Mouse (Mus musculus) CH12.LX (cell line): ENCODE measurements around the gene Arid5b. TPM values are rescaled to one million over a fixed set of nuclear protein-coding genes. Genes with fewer than 3 reads are reported as not detected.

Experiments used
- DNase-seq: peaks from one replicate; pipeline ENCODE4 v3.0.0-alpha.2; 2013; ENCODE audit errors: extremely low read depth
- H3K27ac ChIP-seq: 2 replicates; pipeline ENCODE4 v1.5.1; 2012; ENCODE audit warnings: low read depth, mild to moderate bottlenecking, control low read depth, moderate library complexity; ENCODE audit not compliant: insufficient read depth
- H3K27me3 ChIP-seq: replicated peaks from 2 replicates; pipeline ENCODE3; 2012; ENCODE audit warnings: inconsistent platforms
- H3K36me3 ChIP-seq, 2 experiments: replicated peaks in 1 of 2; 2 replicates each; pipeline versions ENCODE3 to v1.6.1; 2012; ENCODE audit warnings: inconsistent platforms in 1 of 2, low read length in 1 of 2, mild to moderate bottlenecking in 1 of 2, mixed read lengths in 1 of 2, moderate library complexity in 1 of 2; ENCODE audit not compliant: control insufficient read depth in 1 of 2, insufficient read depth in 1 of 2
- H3K4me1 ChIP-seq, 2 experiments: 2 replicates each; pipeline ENCODE4 v1.6.1; 2012; ENCODE audit warnings: inconsistent platforms in 1 of 2, moderate library complexity in 1 of 2; ENCODE audit not compliant: insufficient read depth in 2 of 2, control insufficient read depth in 1 of 2
- H3K4me2 ChIP-seq: 2 replicates; pipeline ENCODE4 v1.6.1; 2012; ENCODE audit warnings: low read depth, mild to moderate bottlenecking, control low read depth; ENCODE audit not compliant: poor library complexity, insufficient read depth, severe bottlenecking
- H3K4me3 ChIP-seq, 3 experiments: fragments of 150-350 bp in 1 of 3; sonication (generic) in 1 of 3; replicated peaks in 1 of 3; 2 replicates each; pipeline versions ENCODE3 to v1.5.1; 2011 to 2012; ENCODE audit warnings: low read depth in 2 of 3, low read length in 2 of 3, mild to moderate bottlenecking in 2 of 3, moderate library complexity in 2 of 3, control low read depth in 1 of 3, improper control_type of control experiment in 1 of 3, inconsistent platforms in 1 of 3, mixed read lengths in 1 of 3; ENCODE audit not compliant: poor library complexity in 1 of 3
- H3K79me2 ChIP-seq: replicated peaks from 2 replicates; pipeline ENCODE4 v1.6.1; 2012; ENCODE audit warnings: mild to moderate bottlenecking, moderate library complexity; ENCODE audit not compliant: control insufficient read depth, poor library complexity, insufficient read depth, severe bottlenecking; ENCODE audit errors: extremely low read depth
- H3K9ac ChIP-seq: 2 replicates; pipeline ENCODE4 v1.6.1; 2012; ENCODE audit warnings: low read depth, mild to moderate bottlenecking, control low read depth, moderate library complexity; ENCODE audit not compliant: insufficient read depth
- H3K9me3 ChIP-seq: replicated peaks from 2 replicates; pipeline ENCODE3; 2012; ENCODE audit warnings: low read length, inconsistent platforms, mixed read lengths
- BHLHE40 ChIP-seq: IDR thresholded peaks from 2 replicates; pipeline ENCODE4 v1.6.1; 2011; ENCODE audit warnings: mild to moderate bottlenecking, low read depth, low read length, improper control_type of control experiment
- CHD1 ChIP-seq: IDR thresholded peaks from 2 replicates; pipeline ENCODE4 v1.6.1; 2012; ENCODE audit warnings: low read depth, low read length, improper control_type of control experiment, inconsistent platforms
- CTCF ChIP-seq, 2 experiments: IDR thresholded peaks in 1 of 2; conservative IDR thresholded peaks in 1 of 2; 2 replicates each; pipeline ENCODE4 v1.5.1; 2011 to 2012; ENCODE audit warnings: low read depth in 2 of 2, low read length in 2 of 2, improper control_type of control experiment in 1 of 2, inconsistent platforms in 1 of 2, mild to moderate bottlenecking in 1 of 2, moderate library complexity in 1 of 2
- E2F4 ChIP-seq: IDR thresholded peaks from 2 replicates; pipeline ENCODE4 v1.6.1; 2011; ENCODE audit warnings: low read depth, low read length, improper control_type of control experiment; ENCODE audit not compliant: insufficient replicate concordance
- ELF1 ChIP-seq: IDR thresholded peaks from 2 replicates; pipeline ENCODE4 v1.6.1; 2014; ENCODE audit warnings: low read depth, mild to moderate bottlenecking, inconsistent platforms, low read length, improper control_type of control experiment
- ETS1 ChIP-seq: conservative IDR thresholded peaks from 2 replicates; pipeline ENCODE4 v1.6.1; 2012; ENCODE audit warnings: low read depth, mild to moderate bottlenecking, inconsistent platforms, low read length, improper control_type of control experiment, moderate library complexity
- JUN ChIP-seq: IDR thresholded peaks from 2 replicates; pipeline ENCODE4 v1.6.1; 2011; ENCODE audit warnings: low read depth, mild to moderate bottlenecking, low read length, improper control_type of control experiment, moderate library complexity; ENCODE audit not compliant: insufficient read depth
- KAT2A ChIP-seq: IDR thresholded peaks from 2 replicates; pipeline ENCODE4 v1.6.1; 2012; ENCODE audit warnings: low read length, improper control_type of control experiment, inconsistent platforms; ENCODE audit not compliant: insufficient replicate concordance
- MAX ChIP-seq: IDR thresholded peaks from 2 replicates; pipeline ENCODE4 v1.6.1; 2011; ENCODE audit warnings: low read length, improper control_type of control experiment
- MAZ ChIP-seq: IDR thresholded peaks from 2 replicates; pipeline ENCODE4 v1.6.1; 2012; ENCODE audit warnings: low read depth, mild to moderate bottlenecking, inconsistent platforms, low read length, improper control_type of control experiment, moderate library complexity
- MEF2A ChIP-seq: IDR thresholded peaks from 2 replicates; pipeline ENCODE4 v1.6.1; 2014; ENCODE audit warnings: low read depth, mild to moderate bottlenecking, inconsistent platforms, low read length, improper control_type of control experiment, borderline replicate concordance
- MXI1 ChIP-seq: IDR thresholded peaks from 2 replicates; pipeline ENCODE4 v1.6.1; 2011; ENCODE audit warnings: mild to moderate bottlenecking, low read depth, low read length, improper control_type of control experiment
- MYC ChIP-seq: IDR thresholded peaks from 2 replicates; pipeline ENCODE4 v1.6.1; 2011; ENCODE audit warnings: low read depth, mild to moderate bottlenecking, improper control_type of control experiment, low read length
- NELFE ChIP-seq: IDR thresholded peaks from 2 replicates; pipeline ENCODE4 v1.6.1; 2011; ENCODE audit warnings: low read depth, low read length, improper control_type of control experiment
- PAX5 ChIP-seq: IDR thresholded peaks from 2 replicates; pipeline ENCODE4 v1.6.1; 2012; ENCODE audit warnings: low read length, inconsistent platforms, mixed read lengths
- POLR2A ChIP-seq: IDR thresholded peaks from 2 replicates; pipeline ENCODE4 v1.6.1; 2011; ENCODE audit warnings: low read depth, mild to moderate bottlenecking, improper control_type of control experiment, low read length
- POLR2AphosphoS2 ChIP-seq: IDR thresholded peaks from 2 replicates; pipeline ENCODE4 v1.6.1; 2011; ENCODE audit warnings: low read depth, low read length, improper control_type of control experiment
- RCOR1 ChIP-seq: conservative IDR thresholded peaks from 2 replicates; pipeline ENCODE4 v1.6.1; 2012; ENCODE audit warnings: low read depth, mild to moderate bottlenecking, inconsistent platforms, low read length, improper control_type of control experiment
- TCF12 ChIP-seq: IDR thresholded peaks from 2 replicates; pipeline ENCODE4 v1.6.1; 2014; ENCODE audit warnings: low read depth, mild to moderate bottlenecking, inconsistent platforms, low read length, improper control_type of control experiment
- UBTF ChIP-seq: IDR thresholded peaks from 2 replicates; pipeline ENCODE4 v1.6.1; 2012; ENCODE audit warnings: low read depth, mild to moderate bottlenecking, inconsistent platforms, low read length, improper control_type of control experiment, moderate library complexity
- USF1 ChIP-seq: IDR thresholded peaks from 2 replicates; pipeline ENCODE4 v1.6.1; 2014; ENCODE audit warnings: low read depth, mild to moderate bottlenecking, inconsistent platforms, low read length, improper control_type of control experiment
- USF2 ChIP-seq: conservative IDR thresholded peaks from 2 replicates; pipeline ENCODE4 v1.6.1; 2011; ENCODE audit warnings: low read depth, low read length, improper control_type of control experiment
- ZKSCAN1 ChIP-seq: IDR thresholded peaks from 2 replicates; pipeline ENCODE4 v1.6.1; 2012; ENCODE audit warnings: low read depth, inconsistent platforms, low read length, improper control_type of control experiment, borderline replicate concordance
- ZMIZ1 ChIP-seq: IDR thresholded peaks from 2 replicates; pipeline ENCODE4 v1.6.1; 2012; ENCODE audit warnings: low read depth, mild to moderate bottlenecking, inconsistent platforms, low read length, improper control_type of control experiment
- ZNF384 ChIP-seq: IDR thresholded peaks from 2 replicates; pipeline ENCODE4 v1.6.1; 2012; ENCODE audit warnings: low read depth, low read length, improper control_type of control experiment, inconsistent platforms
- dilution Hi-C: fragments of 300-500 bp; cut with MboI; formaldehyde crosslinking; loops from 2 replicates; pipeline ENCODE4 v1.14.3; 2020; ENCODE audit warnings: low sequenced_read_pairs; ENCODE audit not compliant: extremely low pct_unique_long_range_greater_than_20kb, extremely low pct_ligation_motif_present
- in situ Hi-C: fragments of 300-500 bp; cut with MboI; formaldehyde crosslinking; loops from 3 replicates; pipeline ENCODE4 v1.14.3; 2019; ENCODE audit warnings: low sequenced_read_pairs, low pct_ligation_motif_present, low pct_unique_long_range_greater_than_20kb, mixed read lengths
- polyA plus RNA-seq: library from polyadenylated mRNA; unstranded; fragments of >175 nt; gene quantifications from 2 replicates; pipeline ENCODE4 v1.2.1, GENCODE M21; 2012; ENCODE audit warnings: low read depth; ENCODE audit not compliant: insufficient read length
- total RNA-seq, 2 experiments: library from RNA; depleted of rRNA; stranded (reverse); fragments of 300-350 nt in 1 of 2; fragments of >200 nt in 1 of 2; gene quantifications; 2 replicates each; pipeline ENCODE4 v1.2.3; 2012 to 2014

Arid5b gene
- total and polyA plus RNA-seq, 3 experiments, result 1.1 to 2.6 (median 1.8) TPM

GRCm38 (mm10) chr10:68154046-68154765 is 124.3 kb downstream of the Arid5b start:
- TF ChIP-seq KAT2A, result no peak
- TF ChIP-seq, all 38 proteins: peak for 0
- DNase-seq, result no peak
- Histone ChIP-seq H3K4me2 (no peak overlapping the region), H3K79me2 (no peaks in the 10 kb centered on the region), H3K36me3 (peaks cover 0 to 17% of the 10 kb centered on the region in 2 experiments), H3K4me1 (peaks cover 3 to 6% of the 10 kb centered on the region in 2 experiments; a peak in 2 of 4 replicates), H3K27me3 (no peaks in the 10 kb centered on the region), H3K9ac (no peak overlapping the region), H3K27ac (no peak overlapping the region), H3K4me3 (no peak overlapping the region), H3K9me3 (peaks cover 8% of the 10 kb centered on the region)
- in situ Hi-C loops, result no loop called here
- dilution Hi-C loops, result no loop called here

DNA sequence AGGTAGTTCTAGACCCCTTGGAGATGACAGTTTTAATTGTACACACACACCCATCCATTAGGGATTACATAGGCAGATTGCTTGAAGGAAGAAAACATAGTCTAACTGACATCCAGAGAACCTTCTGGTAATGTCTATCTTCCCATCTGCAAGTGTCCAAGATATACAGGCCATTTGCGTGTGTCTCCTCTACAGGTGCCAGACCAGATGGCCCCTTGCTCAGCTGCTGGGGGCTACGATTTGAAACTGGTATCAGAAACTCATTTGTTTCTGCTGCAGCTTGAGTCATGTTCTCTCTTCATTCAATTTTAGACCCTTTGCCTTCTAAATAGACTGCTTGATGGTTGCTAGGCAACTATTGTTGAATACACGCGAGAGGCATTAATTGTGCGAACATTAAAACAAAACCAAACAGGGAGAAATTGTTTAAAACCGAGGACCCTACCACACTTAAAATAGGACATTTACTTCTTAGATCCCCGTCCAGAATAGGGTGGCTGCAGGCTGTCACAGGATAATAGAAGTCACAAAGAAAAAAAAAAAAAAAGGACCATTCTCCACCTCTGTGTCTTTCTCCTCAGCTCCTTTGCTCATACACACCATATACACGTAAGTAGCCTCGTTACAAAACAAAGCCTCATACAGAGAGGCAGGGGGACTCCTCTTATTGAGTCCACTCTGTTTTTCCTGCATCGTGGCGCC is 125.0 kb downstream of the Arid5b start:
- in situ Hi-C loops, result no loop called here

DNA sequence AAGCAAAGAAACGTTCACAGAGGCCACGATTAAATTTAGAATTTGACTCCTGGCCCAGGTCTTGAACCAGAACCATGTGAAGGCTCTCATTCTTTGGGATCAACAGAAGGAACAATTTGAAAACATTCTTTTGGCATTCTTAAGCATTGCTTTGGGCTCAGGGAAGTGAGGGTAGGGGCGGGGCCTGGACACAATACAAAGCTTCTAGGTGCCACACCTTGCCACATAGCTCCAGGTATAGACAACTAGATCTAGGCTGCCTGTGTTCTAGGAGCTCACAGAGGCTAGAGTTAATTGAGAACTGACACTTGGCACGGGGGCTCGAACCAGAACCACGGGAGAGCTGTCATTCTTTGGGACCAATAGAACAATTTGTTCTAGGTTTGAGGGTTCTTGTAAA is 130.0 kb downstream of the Arid5b start:
- in situ Hi-C loops (loop anchor here (5.0 to 10.0 kb wide), 2 partner anchors 151 to 284 kb away; no protein-coding TSS in a partner anchor), dilution Hi-C loops (no loop called here)
- H3K27me3 ChIP-seq, result no peaks in the 10 kb centered on the region
- TF ChIP-seq RCOR1, result no peak
- no peak for TF ChIP-seq UBTF
- no peak for TF ChIP-seq MAZ
- TF ChIP-seq E2F4, result no peak
- TF ChIP-seq JUN, result no peak
- TF ChIP-seq ELF1, result no peak
- no peak for TF ChIP-seq POLR2A
- TF ChIP-seq ZKSCAN1, result no peak
- TF ChIP-seq PAX5, result no peak
- TF ChIP-seq CTCF (conservative IDR thresholded peaks at IDR 0.05 in 1 of 2, IDR thresholded peaks at IDR 0.05 in 1 of 2; ENCODE audit: low read depth in 2 of 2, low read length in 2 of 2), result no peak
- no peak for TF ChIP-seq MAX
- no peak for TF ChIP-seq TCF12
- no peak for TF ChIP-seq MXI1
- TF ChIP-seq NELFE, result no peak
- TF ChIP-seq MEF2A, result no peak
- TF ChIP-seq ZMIZ1, result no peak

More for the DNA sequence above, 125.0 kb downstream of the Arid5b start:
- TF ChIP-seq USF1 (no peak), ZNF384 (no peak), MAX (no peak), USF2 (no peak), NELFE (no peak), BHLHE40 (no peak), POLR2A (no peak), TCF12 (no peak), ZKSCAN1 (no peak), POLR2AphosphoS2 (no peak), CHD1 (no peak), CTCF (conservative IDR thresholded peaks at IDR 0.05 in 1 of 2, IDR thresholded peaks at IDR 0.05 in 1 of 2; ENCODE audit: low read depth in 2 of 2, low read length in 2 of 2) (no peak), ETS1 (no peak), RCOR1 (no peak), MYC (no peak), JUN (no peak)
- TF ChIP-seq, all 38 proteins: peak for 0
- Histone ChIP-seq H3K27ac (no peak overlapping the region), H3K4me3 (no peak overlapping the region), H3K9ac (no peak overlapping the region), H3K27me3 (no peaks in the 10 kb centered on the region), H3K9me3 (peaks cover 8% of the 10 kb centered on the region), H3K4me2 (no peak overlapping the region), H3K79me2 (no peaks in the 10 kb centered on the region), H3K36me3 (peaks cover 0 to 17% of the 10 kb centered on the region in 2 experiments), H3K4me1 (peaks cover 3 to 6% of the 10 kb centered on the region in 2 experiments; a peak in 2 of 4 replicates)
- dilution Hi-C loops, result no loop called here
- DNase-seq, result no peak

More for the DNA sequence above, 130.0 kb downstream of the Arid5b start:
- peaks cover 8% of the 10 kb centered on the region for H3K9me3 ChIP-seq
- no peak overlapping the region for H3K9ac ChIP-seq
- H3K36me3 ChIP-seq, result peaks cover 0 to 15% of the 10 kb centered on the region in 2 experiments
- H3K4me1 ChIP-seq, result peaks cover 0 to 5% of the 10 kb centered on the region in 2 experiments; a peak in 1 of 4 replicates
- H3K27ac ChIP-seq, result no peak overlapping the region
- DNase-seq, result no peak
- H3K79me2 ChIP-seq, result no peaks in the 10 kb centered on the region
- H3K4me2 ChIP-seq, result no peak overlapping the region
- no peak overlapping the region for H3K4me3 ChIP-seq
